Comparison of ENCODE assay signal across 8 mouse cellular contexts in the genomic region with DNA sequence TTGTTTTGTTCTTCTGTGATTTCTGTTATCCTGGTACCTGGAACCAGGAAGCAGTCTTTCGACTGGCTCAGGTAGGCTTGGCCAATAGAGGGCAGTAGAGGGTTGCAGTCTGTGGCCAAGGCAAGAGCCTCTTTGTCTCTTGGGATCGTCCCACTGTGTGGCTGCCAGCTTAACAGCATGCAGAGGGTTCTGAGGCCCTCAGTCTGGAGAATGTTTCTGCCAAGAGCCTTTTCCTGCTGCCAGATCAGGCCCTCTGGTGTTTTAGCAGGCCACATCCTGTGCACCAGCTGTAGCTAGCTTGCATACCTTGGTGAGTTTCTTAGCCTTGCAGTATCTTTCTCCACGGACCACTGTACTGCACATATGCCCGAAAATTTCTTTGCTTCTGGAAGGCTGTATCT.
DNase-seq lines count a peak whose midpoint lies in the region; ATAC-seq and TF ChIP-seq lines count a peak whose summit lies in the region.

No protein-coding gene starts in this region.

- TF ChIP-seq CTCF in G1E (IDR thresholded peaks at IDR 0.05; ENCODE audit: low read depth, low read length): peak; percentile 49

- no peaks in the 10 kb centered on the region for H3K36me3 ChIP-seq in G1E (replicated peaks)
- H3K36me3 ChIP-seq in forebrain, embryonic 14.5 days (ENCODE audit: control insufficient read depth, insufficient read depth, low read length): no peaks in the 10 kb centered on the region

- no peaks in the 10 kb centered on the region for H3K4me1 ChIP-seq in G1E (ENCODE audit: insufficient read depth, low read depth, low read length)
- no peaks in the 10 kb centered on the region for H3K4me1 ChIP-seq in forebrain, embryonic 14.5 days (ENCODE audit: control insufficient read depth, insufficient read depth, low read length)

- intact Hi-C loops in heart, postnatal 25 days (cut with DNase I): no loop called here

- 31% methylated on average over 4 of the region's 4 CpGs for WGBS in forebrain, embryonic 14.5 days

- H3K4me2 ChIP-seq in forebrain, embryonic 14.5 days (ENCODE audit: low read length): no peak overlapping the region

- H3K9ac ChIP-seq in forebrain, embryonic 14.5 days (ENCODE audit: low read length): no peak overlapping the region

- H3K27ac ChIP-seq in forebrain, embryonic 14.5 days (ENCODE audit: low read depth, low read length): no peak overlapping the region

- H3K4me3 ChIP-seq in G1E (ENCODE audit: low read depth, low read length): no peak overlapping the region
- H3K4me3 ChIP-seq in forebrain, embryonic 14.5 days (ENCODE audit: low read depth, low read length): no peak overlapping the region

- no peak for DNase-seq in G1E (ENCODE audit: low spot score)
- DNase-seq in c-Kit-positive CD71-positive TER-119-positive erythroid progenitor cells, embryonic 14.5 days (ENCODE audit: low spot score): peak; percentile 5
- peak; percentile 92 for DNase-seq in forebrain, embryonic 14.5 days (ENCODE audit: low spot score)
- DNase-seq in heart, postnatal 25 days (ENCODE audit: low spot score): peak; percentile 3
- peak; percentile 65 to 72 for DNase-seq in kidney, postnatal 4 days
- peak; percentile 18 to 49 for DNase-seq in lung, adult 18-20 months
- peak; percentile 37 for DNase-seq in ovary, postnatal 14 days (ENCODE audit: low spot score)
- DNase-seq in thymus, postnatal 4 days: peak; percentile 34

- no peak for ATAC-seq in G1E (ENCODE audit: extremely low read depth, insufficient number of reproducible peaks, low FRiP score, poor library complexity, severe bottlenecking)
- peak; percentile 97 for ATAC-seq in forebrain, embryonic 14.5 days

- no peaks in the 10 kb centered on the region for H3K9me3 ChIP-seq in G1E (replicated peaks)
- no peaks in the 10 kb centered on the region for H3K9me3 ChIP-seq in forebrain, embryonic 14.5 days (replicated peaks; ENCODE audit: control insufficient read depth, low read length)

- no peaks in the 10 kb centered on the region for H3K27me3 ChIP-seq in G1E (ENCODE audit: insufficient read depth, low read length)
- no peaks in the 10 kb centered on the region for H3K27me3 ChIP-seq in forebrain, embryonic 14.5 days (replicated peaks; ENCODE audit: control insufficient read depth, insufficient read depth, low read length)
